Mouse (Mus musculus) ovary, adult 2 months (tissue): Measurements from ENCODE around the gene Defb19. TPM values are rescaled to one million over a fixed set of nuclear protein-coding genes. Genes with fewer than 3 reads are reported as not detected.

Experiments used
- polyA plus RNA-seq: library from polyadenylated mRNA; depleted of rRNA; stranded (reverse); fragments of >200 nt; gene quantifications from 2 replicates; pipeline ENCODE4 v1.2.3, GENCODE M21; 2012; rRNA removed

Gene Defb19
- 39.7 and 66.9 TPM in 2 replicates for polyA plus RNA-seq

DNA sequence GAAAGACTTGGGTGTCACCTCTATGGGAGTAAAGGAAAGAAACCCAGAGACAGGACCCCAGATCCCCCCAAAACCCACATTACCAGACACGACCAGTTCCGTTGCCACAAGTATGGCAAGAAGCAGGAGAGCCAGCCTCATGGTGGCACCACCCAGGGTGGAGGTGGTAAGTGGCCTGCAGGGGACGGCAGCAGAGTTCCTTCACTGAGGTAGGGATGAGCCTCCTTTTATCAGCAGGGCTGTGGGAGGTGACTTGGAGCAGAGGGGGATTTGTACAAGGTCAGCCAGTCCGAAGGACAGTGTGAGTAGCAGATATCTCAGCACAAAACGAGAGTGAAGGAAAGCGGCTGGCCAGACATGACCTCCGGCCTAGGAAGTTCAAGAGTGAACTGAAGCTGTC, at the start of gene Defb19:
Gene Defb19 (minus strand): TSS at position 206 of the 400 bp plus-strand sequence.

GRCm38 (mm10) chr2:152626774-152627591, 46.9 kb upstream of the Defb19 start, which contains the start of gene Rem1:
Gene Rem1 (plus strand): TSS chr2:152626951.

GRCm38 (mm10) chr2:152622953-152623352, 42.8 kb upstream of the Defb19 start, which contains the start of gene Defb25:
Gene Defb25 (minus strand): TSS chr2:152623053.

GRCm38 (mm10) chr2:152604057-152604456, 23.9 kb upstream of the Defb19 start, which contains the start of gene Defb36:
Gene Defb36 (plus strand): TSS chr2:152604327.

GRCm38 (mm10) chr2:152599299-152599698, 19.2 kb upstream of the Defb19 start, which contains the start of gene Defb45:
Gene Defb45 (minus strand): TSS chr2:152599399.

GRCm38 (mm10) chr2:152572114-152572794, 7.9 kb downstream of the Defb19 start, which contains the start of gene Defb21:
Gene Defb21 (plus strand): TSS chr2:152572744.

GRCm38 (mm10) chr2:152569038-152569437, 11.1 kb downstream of the Defb19 start, which contains the start of gene Gm17416:
Gene Gm17416 (plus strand): TSS chr2:152569338.

GRCm38 (mm10) chr2:152539944-152540710, 40.0 kb downstream of the Defb19 start, which contains the start of gene Defb29:
Gene Defb29 (minus strand): TSS chr2:152540098.

Other genes with a start within 250 kb of the Defb19 start
- gene Rbck1, start 247.7 kb downstream of the Defb19 start, polyA plus RNA-seq: 335 and 401 TPM in 2 replicates
- gene Trib3, start 236.3 kb downstream of the Defb19 start, polyA plus RNA-seq: 3.9 and 6.1 TPM in 2 replicates
- gene Nrsn2, start 203.7 kb downstream of the Defb19 start, polyA plus RNA-seq: 0.24 and 0.27 TPM in 2 replicates
- gene Sox12, start 182.2 kb downstream of the Defb19 start, polyA plus RNA-seq: 47.1 and 55.3 TPM in 2 replicates
- gene Zcchc3, start 165.3 kb downstream of the Defb19 start, polyA plus RNA-seq: 10.0 and 11.5 TPM in 2 replicates
- 4.9 and 5.1 TPM in 2 replicates for gene 6820408C15Rik, start 164.7 kb downstream of the Defb19 start, polyA plus RNA-seq
- not detected in 2 replicates for gene Defb23, start 115.7 kb downstream of the Defb19 start, polyA plus RNA-seq
- 0.39 TPM in 1 of 2 replicates, not detected in the other for gene Defb20, start 103.2 kb downstream of the Defb19 start, polyA plus RNA-seq
- gene Defb22, start 90.2 kb downstream of the Defb19 start, polyA plus RNA-seq: not detected in 2 replicates
- not detected in 2 replicates for gene Defb26, start 68.6 kb downstream of the Defb19 start, polyA plus RNA-seq
- gene Defb28, start 62.1 kb downstream of the Defb19 start, polyA plus RNA-seq: not detected in 2 replicates
- not detected in 2 replicates for gene Defb29, start 40.2 kb downstream of the Defb19 start, polyA plus RNA-seq
- gene Gm17416, start 11.0 kb downstream of the Defb19 start, polyA plus RNA-seq: not detected in 2 replicates
- not detected in 2 replicates for gene Defb21, start 7.6 kb downstream of the Defb19 start, polyA plus RNA-seq
- not detected in 2 replicates for gene Defb45, start 19.1 kb upstream of the Defb19 start, polyA plus RNA-seq
- 0.46 and 0.64 TPM in 2 replicates for gene Defb36, start 24.0 kb upstream of the Defb19 start, polyA plus RNA-seq
- 1.7 TPM in 1 of 2 replicates, not detected in the other for gene Defb25, start 42.7 kb upstream of the Defb19 start, polyA plus RNA-seq
- 25.0 and 28.2 TPM in 2 replicates for gene Rem1, start 46.6 kb upstream of the Defb19 start, polyA plus RNA-seq
- gene H13, start 89.1 kb upstream of the Defb19 start, polyA plus RNA-seq: 330 and 441 TPM in 2 replicates
- gene Mcts2, start 106.7 kb upstream of the Defb19 start, polyA plus RNA-seq: 3.7 and 4.2 TPM in 2 replicates
- 383 and 402 TPM in 2 replicates for gene Id1, start 155.9 kb upstream of the Defb19 start, polyA plus RNA-seq
- 6.7 and 9.5 TPM in 2 replicates for gene Cox4i2, start 173.9 kb upstream of the Defb19 start, polyA plus RNA-seq